Mouse (Mus musculus): ENCODE results near the gene Vmn1r94. TPM values are rescaled to one million over a fixed set of nuclear protein-coding genes. Genes with fewer than 3 reads are reported as not detected.

Gene Vmn1r94
- not detected in 2 replicates for total RNA-seq (2023)

DNA sequence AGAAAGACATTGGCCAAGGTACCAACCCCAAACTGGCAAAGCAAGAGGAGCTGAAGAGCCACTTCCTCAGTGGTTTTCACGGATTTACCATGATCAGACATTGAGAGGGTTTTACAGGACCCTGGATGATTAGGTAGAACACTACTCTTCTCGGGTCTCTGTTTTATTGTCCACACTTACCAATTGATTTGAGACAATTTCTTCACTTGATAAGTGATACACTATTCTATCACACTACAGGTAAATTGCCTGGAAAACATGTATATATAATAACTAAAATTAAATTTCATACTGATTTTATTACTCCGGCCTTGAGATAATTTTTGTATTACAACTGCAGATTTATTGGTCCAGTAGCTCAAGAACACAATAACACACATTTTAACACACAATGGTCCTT, at the start of gene Vmn1r94:
TSS of gene Vmn1r94 (minus strand) at position 101 of the 400 bp plus-strand sequence.

GRCm38 (mm10) chr7:20205507-20205906, 37.3 kb upstream of the Vmn1r94 start, which contains the start of gene Gm6164:
TSS of gene Gm6164 (minus strand) at chr7:20205607.

DNA sequence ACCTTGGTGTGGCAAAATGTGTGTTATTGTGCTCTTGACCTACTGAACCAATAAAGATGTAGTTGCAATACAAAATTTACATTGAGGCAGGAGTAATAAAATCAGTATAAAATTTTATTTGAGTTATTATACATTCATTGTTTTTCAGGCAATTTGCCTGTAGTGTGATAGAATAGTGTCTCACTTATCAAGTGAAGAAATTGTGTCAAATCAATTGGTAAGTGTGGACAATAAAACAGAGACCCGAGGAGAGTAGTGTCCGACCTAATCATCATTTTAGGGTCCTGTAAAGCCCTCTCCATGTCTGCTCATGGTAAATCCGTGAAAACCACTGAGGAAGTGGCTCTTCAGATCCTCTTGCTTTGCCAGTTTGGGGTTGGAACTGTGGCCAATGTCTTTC, 25.2 kb upstream of the Vmn1r94 start, which contains the start of gene Vmn1r95:
TSS of gene Vmn1r95 (plus strand) at position 301 of the 400 bp plus-strand sequence.

GRCm38 (mm10) chr7:20138988-20139387, 29.2 kb downstream of the Vmn1r94 start, which contains the start of gene Vmn1r93:
TSS of gene Vmn1r93 (minus strand) at chr7:20139088.

GRCm38 (mm10) chr7:20122479-20122878, 45.7 kb downstream of the Vmn1r94 start, which contains the start of gene Gm16442:
TSS of gene Gm16442 (minus strand) at chr7:20122579.

Other genes starting within 250 kb of the Vmn1r94 start
- gene Pvr, start 247.2 kb downstream of the Vmn1r94 start, total RNA-seq (2023) = 6.7 and 9.0 TPM in 2 replicates
- gene Igsf23, start 217.6 kb downstream of the Vmn1r94 start, total RNA-seq (2023) = not detected in 2 replicates
- not detected in 2 replicates for gene Ceacam20, start 203.0 kb downstream of the Vmn1r94 start, total RNA-seq (2023)
- not detected in 2 replicates for gene Nlrp9b, start 176.9 kb downstream of the Vmn1r94 start, total RNA-seq (2023)
- gene Vmn1r91, start 68.7 kb downstream of the Vmn1r94 start, total RNA-seq (2023) = not detected in 2 replicates
- not detected in 2 replicates for gene Gm16442, start 45.8 kb downstream of the Vmn1r94 start, total RNA-seq (2023)
- not detected in 2 replicates for gene Vmn1r93, start 29.3 kb downstream of the Vmn1r94 start, total RNA-seq (2023)
- not detected in 2 replicates for gene Vmn1r95, start 25.3 kb upstream of the Vmn1r94 start, total RNA-seq (2023)
- not detected in 2 replicates for gene Gm6164, start 37.2 kb upstream of the Vmn1r94 start, total RNA-seq (2023)
- not detected in 2 replicates for gene Gm4498, start 65.5 kb upstream of the Vmn1r94 start, total RNA-seq (2023)
- gene Gm5890, start 94.5 kb upstream of the Vmn1r94 start, total RNA-seq (2023) = not detected in 2 replicates
- not detected in 2 replicates for gene Gm4133, start 165.7 kb upstream of the Vmn1r94 start, total RNA-seq (2023)
- not detected in 2 replicates for gene Gm5728, start 207.0 kb upstream of the Vmn1r94 start, total RNA-seq (2023)
- not detected in 2 replicates for gene Vmn1r100, start 249.6 kb upstream of the Vmn1r94 start, total RNA-seq (2023)